Mouse (Mus musculus) cerebellum, postnatal 36 days (tissue): ENCODE measurements at regions not wholly inside any gene's neighbourhood (a gene's known extent, or its start where the extent isn't known, plus 50 kb on each side); places are given as distances from the start of the nearest gene placed in this dataset.
A peak's percentile ranks its signal among the peaks of the same experiment; 100 is the strongest.

Experiments used
- DNase-seq, 2 experiments: peaks; one replicate each; pipeline ENCODE4 v3.0.0; 2021 to 2022; ENCODE audit warnings: mixed read lengths in 2 of 2

DNA sequence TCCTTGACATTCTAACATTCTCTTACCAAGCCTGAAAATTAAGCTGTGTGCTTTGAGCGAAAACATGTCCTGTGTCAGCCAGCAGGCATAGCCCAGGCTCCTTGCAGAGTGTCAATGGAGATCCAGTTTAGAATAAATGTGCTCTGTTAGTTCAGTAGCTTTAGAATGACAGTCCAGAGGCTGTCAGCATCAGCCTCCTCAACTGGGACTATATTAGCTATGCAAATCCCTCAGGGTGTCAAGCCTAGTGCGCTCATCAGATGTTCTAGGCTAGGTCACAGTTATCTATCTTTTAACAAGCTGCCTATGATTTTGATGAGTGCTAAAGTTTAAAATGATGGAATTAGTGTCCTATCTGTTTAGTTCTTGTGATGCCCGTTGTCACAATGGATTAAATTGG is 281.7 kb upstream of the Btbd3 start:
- no peak for DNase-seq

DNA sequence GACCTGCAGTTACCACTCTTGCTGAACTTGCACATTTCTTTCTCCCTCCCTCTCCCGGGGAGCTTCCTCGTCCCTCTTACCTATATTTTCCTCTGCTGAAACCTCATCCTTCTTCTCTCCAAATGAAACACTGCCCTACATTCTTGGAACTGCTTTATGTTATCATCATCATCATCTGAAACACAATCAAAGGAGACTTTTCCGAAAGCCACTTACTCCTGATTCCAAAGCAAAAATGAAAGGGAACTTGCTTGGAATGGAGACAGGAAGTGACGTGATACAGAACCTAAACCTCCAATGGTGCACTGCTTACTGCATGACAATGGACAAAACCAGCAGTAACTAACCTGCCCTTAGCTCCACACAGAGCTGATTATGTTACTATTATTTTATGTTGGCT is 287.2 kb upstream of the Btbd3 start:
- DNase-seq, result no peak

DNA sequence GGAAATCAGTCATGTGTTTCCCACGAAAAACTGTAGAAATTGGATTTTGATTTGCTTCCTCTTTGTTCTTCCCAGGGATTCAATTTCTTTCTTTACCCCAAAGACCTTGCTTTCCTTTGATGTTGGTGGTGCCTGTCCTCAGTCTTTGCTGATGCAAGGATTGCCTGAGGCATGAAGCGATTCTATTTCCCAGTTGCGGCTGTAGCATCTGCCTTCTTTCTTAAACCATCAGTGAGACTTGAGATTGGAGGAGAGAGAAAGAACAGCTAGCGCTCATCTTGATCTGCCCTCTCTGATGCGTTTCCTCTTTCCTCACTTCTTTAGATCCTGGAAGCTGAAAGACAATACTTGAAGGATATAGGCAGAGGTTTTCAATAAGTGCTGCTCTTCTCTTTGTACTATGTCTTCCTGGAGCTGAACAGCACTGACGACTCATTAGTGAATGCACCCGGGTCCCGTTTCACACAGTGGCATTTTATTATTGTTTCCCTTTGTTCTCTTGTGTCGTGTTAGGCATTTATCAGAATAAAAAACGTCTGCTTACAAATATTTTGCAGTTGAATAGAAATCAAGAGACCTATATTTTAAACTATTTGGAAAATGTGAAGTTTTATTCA is 289.8 kb upstream of the Btbd3 start:
- DNase-seq, result no peak

DNA sequence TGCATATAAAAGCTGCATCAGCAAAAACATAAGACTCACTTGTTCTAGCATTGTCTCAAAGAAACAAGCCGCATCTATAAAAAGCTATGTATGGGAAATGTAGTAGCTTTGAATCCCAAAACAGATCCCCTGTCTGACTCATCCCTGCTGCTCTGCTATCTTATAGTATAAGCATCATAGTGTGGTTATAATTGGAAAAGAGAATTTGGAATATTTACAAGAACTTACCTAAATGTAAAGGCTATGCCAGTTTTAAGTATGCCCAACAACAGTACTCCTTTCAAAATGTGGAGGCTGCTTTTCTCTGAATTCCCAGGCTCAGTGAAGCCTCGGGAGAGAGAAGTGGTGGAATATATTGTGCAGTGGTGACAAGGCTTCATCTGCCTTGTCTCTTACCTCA is 301.5 kb upstream of the Btbd3 start:
- no peak for DNase-seq

DNA sequence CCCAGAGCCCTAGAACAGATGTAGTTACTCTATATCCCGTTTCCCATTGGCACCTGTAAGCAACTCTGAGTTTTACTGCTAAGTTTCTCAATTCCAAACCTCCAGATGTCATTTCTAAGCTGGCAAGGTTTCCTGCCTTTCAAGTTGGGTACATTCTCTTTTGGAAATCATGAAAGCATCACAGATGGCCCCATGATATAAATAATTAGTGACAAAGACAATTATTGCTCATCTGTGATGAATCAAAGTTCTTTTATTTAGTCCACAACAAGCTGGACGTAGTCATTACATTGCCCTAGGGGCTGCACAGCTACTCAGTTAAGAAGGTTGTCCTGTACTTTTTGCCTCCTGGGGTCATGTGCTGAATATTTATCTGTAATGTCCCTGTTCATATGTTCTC is 303.2 kb upstream of the Btbd3 start:
- no peak for DNase-seq

DNA sequence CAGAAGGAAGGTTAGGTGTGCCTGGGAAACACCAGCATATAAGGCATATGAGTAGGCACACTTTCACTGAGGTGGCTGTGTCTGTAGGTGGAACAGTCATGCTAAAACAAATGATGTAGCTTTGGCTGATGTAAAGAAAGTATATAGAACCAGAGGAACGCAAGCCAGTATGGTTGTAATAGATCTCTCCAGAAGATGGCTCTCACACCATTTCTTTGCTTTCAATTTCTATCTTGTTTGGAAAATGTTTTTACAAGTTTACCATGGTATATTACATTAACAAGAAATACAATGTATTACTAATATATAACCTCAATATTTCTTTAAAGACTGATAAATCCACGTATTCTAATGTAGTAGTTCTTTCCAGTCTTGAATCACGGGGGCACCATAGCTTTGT is 304.4 kb upstream of the Btbd3 start:
- no peak for DNase-seq

DNA sequence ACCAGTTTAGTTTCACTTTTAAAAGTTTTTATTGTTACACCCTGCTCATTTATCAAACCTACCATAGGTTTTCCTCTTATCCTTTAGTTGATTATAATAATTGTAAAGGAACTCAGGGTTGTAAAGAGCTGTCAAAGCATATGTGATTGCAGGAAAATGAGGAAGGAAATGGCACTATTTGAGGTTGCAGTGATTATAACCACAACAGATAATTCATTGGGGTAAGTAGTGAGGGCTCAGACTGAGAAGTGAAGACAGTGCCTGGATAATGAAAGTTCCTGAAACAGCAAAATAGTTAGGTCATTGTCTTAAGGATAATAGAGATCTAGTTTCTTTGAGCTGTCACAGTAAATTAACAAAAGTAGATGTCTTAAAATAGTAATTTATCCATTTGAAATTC is 305.4 kb upstream of the Btbd3 start:
- no peak for DNase-seq

DNA sequence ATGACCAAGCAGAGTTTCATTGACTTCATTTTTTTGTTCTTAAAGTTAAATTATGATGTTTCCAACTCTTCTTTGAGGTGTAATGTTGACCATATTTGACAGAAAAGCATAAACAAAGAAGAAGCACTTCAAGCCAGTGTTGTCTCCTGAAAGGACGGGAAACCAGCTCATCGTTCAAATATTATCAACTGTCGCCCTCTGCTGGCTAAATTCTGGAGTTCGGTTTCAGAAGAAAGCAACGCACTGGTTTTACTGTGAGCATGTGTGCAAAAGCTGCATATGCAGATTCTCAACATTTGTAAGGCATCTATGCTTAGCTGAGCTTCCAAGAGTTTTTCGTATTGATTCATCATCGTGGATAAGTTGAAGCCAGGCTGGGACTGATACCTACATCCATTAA is 313.6 kb upstream of the Btbd3 start:
- DNase-seq, result peak; percentile 68 to 82

DNA sequence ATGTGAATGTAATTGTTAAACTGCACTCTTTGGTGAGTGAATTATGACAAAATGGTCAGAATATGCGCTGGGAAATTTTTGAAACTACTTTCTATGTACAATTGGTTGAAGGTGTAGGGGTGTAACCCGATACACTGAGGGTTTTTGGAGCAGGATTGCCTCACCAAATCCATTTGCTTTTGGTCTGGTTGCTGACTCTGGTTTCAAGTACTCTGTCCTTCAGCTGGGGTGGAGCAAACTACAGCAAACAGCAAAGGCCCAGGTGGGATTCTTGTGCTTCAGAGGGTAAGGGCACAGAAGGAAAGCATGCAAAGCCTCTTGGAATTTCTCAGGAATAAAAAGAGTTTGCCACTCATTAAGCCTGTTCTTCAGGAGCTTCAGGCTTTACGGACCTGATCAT is 316.8 kb upstream of the Btbd3 start:
- DNase-seq, result no peak

DNA sequence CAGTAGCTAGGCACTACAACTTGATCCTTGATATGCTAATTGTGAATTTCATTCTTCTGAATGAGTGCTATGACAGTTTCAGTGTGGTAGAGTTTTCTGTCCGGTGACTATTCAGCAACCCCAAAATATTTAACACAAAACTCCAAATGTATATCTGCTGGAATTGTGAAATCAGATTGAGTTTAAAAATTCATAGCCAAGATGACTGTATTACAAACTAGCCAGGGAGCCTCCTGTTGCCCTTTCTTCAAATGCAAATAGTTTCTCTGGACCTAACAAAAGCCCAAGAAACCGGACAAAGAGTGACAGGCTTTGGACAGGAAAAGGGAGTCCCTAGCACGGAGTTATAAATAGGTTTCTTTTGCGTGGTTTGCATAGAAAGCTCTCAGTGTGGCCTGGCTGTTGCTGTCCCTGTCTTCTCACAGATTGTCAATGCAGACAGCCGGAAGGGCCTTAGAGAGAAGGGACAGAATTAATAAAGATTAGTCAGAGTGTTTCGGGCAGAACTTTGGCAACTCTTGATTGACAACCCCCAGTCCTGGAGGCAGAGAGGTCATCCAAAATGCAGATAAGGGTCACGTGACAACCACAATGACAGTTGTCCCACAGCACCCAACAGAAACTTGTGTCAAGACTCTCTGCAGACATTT is 317.4 kb upstream of the Btbd3 start:
- DNase-seq, result no peak

DNA sequence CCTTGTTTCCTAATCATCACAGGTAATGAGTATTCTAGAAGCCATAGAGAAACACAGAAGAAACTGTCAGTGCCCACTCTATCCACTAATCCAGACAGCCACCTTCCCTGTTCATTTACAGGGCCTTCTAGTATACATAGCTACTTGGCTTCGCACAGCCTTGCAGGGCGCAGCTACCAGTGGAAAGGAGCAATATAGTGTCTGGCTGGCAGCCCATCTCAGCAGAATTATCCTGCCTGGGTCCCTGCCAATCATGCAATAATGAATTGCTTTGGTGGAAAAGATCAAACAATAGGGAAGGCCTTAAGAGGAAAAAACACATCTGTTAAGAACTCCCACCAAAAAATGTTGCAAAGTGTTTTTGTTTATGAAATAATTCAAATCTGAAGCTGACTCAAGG is 319.8 kb upstream of the Btbd3 start:
- DNase-seq, result peak; percentile 7 to 13

DNA sequence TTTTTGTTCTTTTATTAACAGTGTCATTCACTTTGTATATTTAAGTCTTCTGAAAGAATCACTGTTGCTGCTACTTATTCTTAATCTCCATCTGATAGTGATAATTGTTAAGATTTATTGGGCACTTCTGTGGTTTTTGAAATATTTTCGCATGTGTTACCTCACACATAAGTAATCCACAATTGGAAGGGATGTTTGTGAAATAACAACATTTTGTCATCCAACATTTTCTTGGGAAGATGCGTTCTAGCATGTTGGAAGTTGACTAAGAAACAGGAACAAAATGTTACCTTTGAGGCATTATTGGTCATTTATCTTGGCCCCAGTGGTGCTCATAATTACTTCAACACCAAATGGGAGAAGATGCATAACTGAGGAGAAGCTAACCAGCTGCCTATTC is 323.4 kb upstream of the Btbd3 start:
- DNase-seq, result no peak

DNA sequence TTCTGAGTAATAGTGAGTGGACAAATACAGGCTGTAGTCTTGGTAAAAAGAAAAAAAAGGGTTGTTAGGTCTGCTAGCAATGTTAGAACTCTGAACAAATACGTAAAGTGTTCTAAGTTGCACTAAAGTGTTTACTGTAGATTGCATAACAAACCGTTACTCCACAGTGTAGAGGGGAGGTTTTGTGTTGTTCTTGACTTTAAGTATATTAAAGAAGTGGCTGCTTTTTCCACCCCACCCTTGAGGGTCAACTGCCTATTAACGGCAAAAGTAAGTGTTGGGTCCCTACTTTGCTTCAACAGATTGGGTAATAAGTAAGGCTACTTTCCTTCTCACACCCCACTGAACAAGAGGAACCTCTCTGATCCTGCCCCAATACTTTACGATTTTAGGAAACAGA is 323.9 kb upstream of the Btbd3 start:
- no peak for DNase-seq

DNA sequence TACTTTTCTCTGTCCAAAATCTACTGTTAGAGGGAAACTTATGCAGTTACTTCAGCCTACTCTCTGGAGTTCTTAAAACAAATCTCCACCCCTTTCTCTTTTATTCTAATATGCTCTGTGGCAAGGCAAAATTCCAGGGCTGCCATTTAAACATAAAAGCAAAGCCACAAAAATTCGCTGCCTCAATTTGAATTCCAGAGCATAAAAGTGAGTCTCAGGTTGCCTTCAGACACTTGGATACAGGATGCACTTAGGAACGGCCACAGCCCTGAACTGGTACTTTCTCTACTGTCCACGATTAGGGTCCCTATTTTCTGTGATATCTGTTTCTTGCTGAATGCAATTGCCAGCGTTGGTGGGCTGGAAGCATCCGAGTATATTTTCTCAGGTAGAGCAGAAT is 330.9 kb upstream of the Btbd3 start:
- DNase-seq, result no peak

DNA sequence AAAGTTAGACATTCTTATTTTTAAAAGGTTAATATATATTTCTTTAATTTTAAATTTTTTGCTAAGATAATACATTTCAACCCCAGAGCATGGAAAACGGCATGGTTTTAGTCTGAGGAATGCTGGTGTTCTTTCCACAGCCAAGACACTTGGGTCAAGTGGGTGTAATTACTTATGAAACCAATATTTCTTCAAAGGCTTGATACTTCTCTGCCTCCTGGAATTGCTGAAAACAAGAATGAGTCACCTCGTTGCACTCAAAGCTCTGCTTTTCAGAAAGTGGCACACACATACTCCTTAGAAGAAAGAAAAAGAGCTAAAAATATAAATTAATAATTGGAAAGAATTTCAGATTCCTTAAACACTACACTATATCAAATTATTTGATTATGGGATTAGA is 331.8 kb upstream of the Btbd3 start:
- DNase-seq, result no peak

DNA sequence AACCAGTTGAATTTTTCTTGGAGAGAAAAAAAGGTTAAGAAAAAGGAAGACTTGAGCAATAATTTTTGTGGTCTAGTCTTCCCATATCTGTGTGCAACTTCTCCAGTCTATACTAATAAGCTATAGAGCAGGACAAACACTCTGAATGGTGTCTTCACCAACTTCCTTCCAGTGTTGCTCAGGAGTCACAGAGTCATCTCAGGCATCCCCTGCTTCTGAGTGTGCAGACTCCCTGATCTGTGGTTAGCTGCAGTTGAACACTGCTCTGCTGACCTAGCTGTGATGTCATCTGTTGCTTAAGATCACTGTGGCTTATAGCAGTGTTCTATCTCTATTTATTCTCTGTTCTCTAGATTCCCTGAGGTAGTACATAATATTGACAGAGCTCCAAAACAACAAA is 357.9 kb upstream of the Btbd3 start:
- DNase-seq, result no peak

DNA sequence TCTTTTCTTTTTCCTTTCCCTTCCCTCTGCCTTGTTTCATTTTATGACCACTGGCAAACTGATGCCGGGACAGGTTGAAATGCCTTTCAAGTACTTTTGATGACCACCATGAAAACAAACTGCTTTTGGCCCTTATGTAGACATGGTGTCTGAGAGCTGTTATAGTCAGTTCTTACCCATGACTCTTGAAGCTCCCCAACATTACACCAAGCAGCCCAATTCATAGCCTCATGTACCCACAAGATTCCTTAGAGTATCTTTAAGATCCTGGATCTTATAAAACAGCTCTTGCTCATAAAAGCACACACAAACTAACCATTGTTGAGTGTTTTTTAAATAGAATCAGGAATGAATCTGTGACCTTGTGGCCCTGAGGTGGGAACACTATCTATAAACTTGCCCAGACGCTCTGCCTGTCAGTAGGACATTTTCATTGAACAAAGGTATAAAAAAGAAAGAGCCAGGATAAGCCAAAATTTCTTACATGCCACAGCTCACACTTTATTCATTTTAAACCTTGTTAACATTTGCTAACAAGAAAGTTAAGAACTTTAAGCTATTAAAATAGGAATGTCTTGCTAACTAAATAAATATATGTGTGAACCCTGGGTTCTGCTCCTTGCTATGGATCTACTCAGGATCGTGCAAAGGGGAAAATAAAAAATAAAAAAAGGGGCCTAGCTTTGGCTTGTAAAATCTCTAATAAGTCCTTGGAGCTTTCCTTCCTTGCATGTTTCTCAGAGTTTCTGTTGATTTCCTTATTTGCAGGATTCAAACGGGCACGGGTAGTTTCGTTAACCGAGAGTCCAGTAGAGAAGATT is 375.9 kb upstream of the Btbd3 start:
- no peak for DNase-seq

DNA sequence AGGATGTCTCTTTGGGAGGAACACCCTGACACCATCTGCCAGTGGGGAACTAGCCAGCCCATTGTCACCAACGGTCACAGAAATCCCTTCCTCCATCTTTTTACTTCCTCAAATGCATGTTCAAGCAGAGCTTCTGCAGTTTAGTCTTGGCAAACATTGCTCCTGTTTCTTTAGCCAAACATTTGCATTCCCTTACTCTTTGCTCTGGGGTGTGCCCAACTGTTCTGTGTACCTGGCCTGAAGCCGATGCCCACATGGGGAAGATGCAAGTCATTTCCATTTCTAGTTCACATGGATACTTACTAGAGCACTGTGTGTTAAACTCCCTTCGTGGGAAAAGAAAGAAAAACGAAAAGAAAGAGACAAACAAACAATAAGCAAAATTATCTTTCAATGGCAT is 386.7 kb upstream of the Btbd3 start:
- DNase-seq, result no peak

DNA sequence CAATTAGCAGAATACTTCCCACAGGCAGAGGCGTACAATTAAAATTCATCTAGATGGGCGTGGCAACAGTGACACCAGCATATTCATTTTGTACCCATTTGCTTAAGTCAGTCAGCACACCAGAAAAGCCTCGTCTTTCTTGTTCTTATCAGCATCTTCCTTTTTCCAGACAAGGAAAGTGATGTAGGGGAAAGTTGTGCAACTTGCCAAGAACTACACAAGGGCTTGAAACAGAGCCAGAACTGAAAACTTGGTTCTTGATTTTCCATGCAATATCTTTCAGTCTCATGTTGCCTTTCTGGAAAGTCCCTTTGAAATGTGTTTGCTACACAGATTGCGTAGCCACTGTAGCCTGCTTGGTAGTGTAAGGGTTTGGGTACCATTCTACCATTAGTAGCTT is 401.9 kb upstream of the Btbd3 start:
- DNase-seq, result no peak

DNA sequence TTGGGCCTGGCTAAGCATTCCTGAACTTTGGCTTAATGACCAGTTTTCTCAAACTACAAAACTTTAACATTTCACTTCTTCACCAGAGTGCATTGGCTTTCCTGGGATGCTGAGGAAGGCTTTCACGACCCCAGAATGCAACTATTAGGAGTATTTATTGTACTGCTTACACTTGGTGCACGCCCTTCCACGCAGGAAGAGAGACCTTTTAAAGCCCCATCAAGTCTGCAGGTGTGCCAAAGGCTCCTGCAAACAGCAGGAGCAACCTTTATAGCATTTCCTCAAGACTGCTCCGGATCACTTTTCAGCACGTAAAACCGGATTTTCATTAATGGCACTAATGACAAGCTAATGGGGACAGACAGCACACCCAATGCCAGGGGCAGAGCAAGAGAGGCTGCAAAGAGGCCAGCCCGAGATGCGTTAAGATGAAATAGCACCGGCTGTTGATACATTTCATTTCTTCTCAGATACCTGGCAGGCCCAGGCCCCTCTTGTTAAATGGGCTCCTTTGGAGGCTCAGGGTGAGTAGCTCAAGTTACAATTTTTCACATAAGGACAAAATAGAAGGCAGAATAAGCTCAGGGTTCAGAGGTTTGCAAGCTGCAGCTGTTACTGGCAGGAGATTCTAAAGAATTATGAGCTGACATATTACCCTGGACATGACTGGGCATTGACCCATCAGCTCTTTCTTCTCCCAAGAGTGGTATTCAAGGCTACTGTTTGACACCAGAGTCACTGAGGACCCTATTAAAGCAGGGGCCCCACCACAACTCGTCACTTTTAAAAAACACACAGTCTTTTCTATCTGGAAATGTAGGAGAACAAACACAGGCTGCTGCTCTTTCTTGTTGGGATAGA is 402.7 kb upstream of the Btbd3 start:
- DNase-seq, result no peak

DNA sequence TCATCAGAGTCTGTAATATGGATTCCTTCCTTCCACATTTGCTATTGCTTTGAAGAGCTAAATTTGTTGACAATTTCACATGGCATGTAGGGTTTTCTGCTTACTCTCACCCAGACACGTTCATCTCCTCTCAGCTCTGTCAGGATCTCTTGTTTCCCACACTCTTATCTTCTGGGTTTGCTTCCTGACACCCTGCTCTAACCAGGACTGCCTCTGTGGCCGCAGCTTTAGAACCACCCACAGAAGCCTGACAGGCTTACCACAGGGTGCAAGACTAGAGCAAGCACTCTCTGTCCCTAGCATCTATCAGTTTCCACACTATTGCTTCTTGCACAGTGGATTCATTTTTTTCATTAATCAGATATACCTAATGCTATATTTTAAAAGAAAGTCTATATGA is 408.5 kb upstream of the Btbd3 start:
- DNase-seq, result no peak

DNA sequence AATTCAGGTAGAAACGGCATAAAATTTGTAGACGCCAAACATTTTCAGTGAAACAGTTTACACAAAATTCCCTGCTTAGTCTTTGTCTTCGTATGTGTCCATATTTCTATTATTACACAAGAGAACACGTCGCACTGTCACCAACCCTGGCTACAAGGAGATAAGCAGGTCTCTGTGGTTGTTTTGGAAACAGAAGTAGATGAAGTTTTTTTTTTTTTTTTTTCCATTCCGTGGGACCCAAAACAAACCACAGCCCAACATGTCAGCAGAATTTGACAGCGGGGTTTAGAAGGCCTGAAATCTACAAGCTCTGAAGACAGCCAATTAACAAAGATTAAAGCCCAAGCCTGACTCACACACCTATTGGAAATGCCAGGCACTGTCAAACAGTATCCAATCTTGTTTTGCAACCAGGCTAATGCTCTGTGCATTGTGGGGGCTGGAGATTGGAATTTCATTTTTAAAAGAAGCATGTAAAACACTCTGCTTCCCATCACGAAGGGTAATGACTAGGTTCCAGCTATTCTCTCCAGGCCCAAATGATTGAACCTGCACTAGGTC is 428.5 kb upstream of the Btbd3 start:
- DNase-seq, result no peak

DNA sequence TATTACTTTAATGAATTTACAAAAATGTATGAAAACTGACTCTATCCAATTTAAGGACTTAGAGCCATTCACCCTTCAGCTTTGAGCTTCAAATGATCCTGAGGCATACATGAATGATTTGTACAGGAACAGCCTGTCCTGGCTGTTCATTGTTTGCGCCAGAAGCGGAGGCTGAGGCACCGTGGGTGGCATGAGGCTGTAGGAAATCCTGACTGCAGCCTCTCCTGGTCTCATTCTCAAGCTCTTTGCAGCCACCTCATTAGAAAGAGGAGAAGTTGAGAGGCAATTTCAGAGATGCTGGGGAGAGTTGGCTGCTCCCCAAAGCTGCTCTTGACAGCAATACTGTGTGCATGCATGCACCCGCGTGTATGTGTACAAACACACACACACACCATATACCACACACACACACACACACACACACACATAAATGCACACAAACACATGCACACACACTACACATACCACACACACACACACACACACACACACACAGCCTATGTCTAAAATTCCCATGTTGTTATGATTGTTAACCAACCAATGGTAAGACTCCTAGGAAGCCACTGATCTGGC is 434.9 kb upstream of the Btbd3 start:
- DNase-seq, result no peak
